Mouse (Mus musculus): ENCODE measurements around the gene Tgfbr3. TPM values are rescaled to one million over a fixed set of nuclear protein-coding genes. Genes with fewer than 3 reads are reported as not detected.

Gene Tgfbr3
- polyA plus RNA-seq, 1 experiment from 2014 or later = 2.2 TPM

- Histone ChIP-seq H3K4me1 (replicated peaks; ENCODE audit: control insufficient read depth, insufficient read depth, low read length) (no peaks in the 10 kb centered on the region), H3K36me3 (ENCODE audit: control insufficient read depth, insufficient read depth) (no peaks in the 10 kb centered on the region), H3K4me2 (ENCODE audit: low read length) (no peak overlapping the region), H3K9ac (replicated peaks; ENCODE audit: low read depth, low read length) (no peak overlapping the region), H3K27ac (ENCODE audit: low read length) (no peak overlapping the region), H3K9me3 (ENCODE audit: control insufficient read depth, low read length) (no peaks in the 10 kb centered on the region), H3K27me3 (replicated peaks; ENCODE audit: control insufficient read depth, insufficient read depth, low read length) (peaks cover 2% of the 10 kb centered on the region; the same call in 1 of the 2 replicates), H3K4me3 (replicated peaks; ENCODE audit: low read length) (no peak overlapping the region)
- ATAC-seq = no peak
- 64% methylated on average over 9 of the region's 9 CpGs for WGBS
These were observed 132.0 kb downstream of the Tgfbr3 start for GRCm38 (mm10) chr5:107157384-107157783.

- Histone ChIP-seq H3K4me3 (replicated peaks; ENCODE audit: low read length) (no peak overlapping the region), H3K27ac (ENCODE audit: low read length) (no peak overlapping the region), H3K9me3 (ENCODE audit: control insufficient read depth, low read length) (no peaks in the 10 kb centered on the region), H3K4me1 (replicated peaks; ENCODE audit: control insufficient read depth, insufficient read depth, low read length) (no peaks in the 10 kb centered on the region), H3K4me2 (ENCODE audit: low read length) (no peak overlapping the region), H3K36me3 (ENCODE audit: control insufficient read depth, insufficient read depth) (no peaks in the 10 kb centered on the region), H3K27me3 (replicated peaks; ENCODE audit: control insufficient read depth, insufficient read depth, low read length) (peaks cover 9% of the 10 kb centered on the region; the same call in 1 of the 2 replicates), H3K9ac (replicated peaks; ENCODE audit: low read depth, low read length) (no peak overlapping the region)
- ATAC-seq = no peak
- WGBS = 87% methylated on average over 3 of the region's 3 CpGs
These were observed 133.3 kb downstream of the Tgfbr3 start for GRCm38 (mm10) chr5:107156096-107156495.

GRCm38 (mm10) chr5:107152989-107153388, 136.4 kb downstream of the Tgfbr3 start:
- Histone ChIP-seq H3K9ac (replicated peaks; ENCODE audit: low read depth, low read length) (no peak overlapping the region), H3K27me3 (replicated peaks; ENCODE audit: control insufficient read depth, insufficient read depth, low read length) (peaks cover 15% of the 10 kb centered on the region; the same call in 1 of the 2 replicates)

GRCm38 (mm10) chr5:107151320-107151719, 138.1 kb downstream of the Tgfbr3 start:
- Histone ChIP-seq H3K9me3 (ENCODE audit: control insufficient read depth, low read length) (no peaks in the 10 kb centered on the region), H3K4me1 (replicated peaks; ENCODE audit: control insufficient read depth, insufficient read depth, low read length) (peaks cover 12% of the 10 kb centered on the region), H3K4me3 (replicated peaks; ENCODE audit: low read length) (no peak overlapping the region), H3K36me3 (ENCODE audit: control insufficient read depth, insufficient read depth) (no peaks in the 10 kb centered on the region), H3K27me3 (replicated peaks; ENCODE audit: control insufficient read depth, insufficient read depth, low read length) (peaks cover 15% of the 10 kb centered on the region; the same call in 1 of the 2 replicates), H3K27ac (ENCODE audit: low read length) (no peak overlapping the region), H3K4me2 (ENCODE audit: low read length) (no peak overlapping the region), H3K9ac (replicated peaks; ENCODE audit: low read depth, low read length) (no peak overlapping the region)
- WGBS = 70% methylated on average over 3 of the region's 3 CpGs
- ATAC-seq = 0 out of 2 replicates have a peak, but pooled peaks have one; percentile 19

More at GRCm38 (mm10) chr5:107152989-107153388, 136.4 kb downstream of the Tgfbr3 start:
- peaks cover 7% of the 10 kb centered on the region for H3K4me1 ChIP-seq (replicated peaks; ENCODE audit: control insufficient read depth, insufficient read depth, low read length)
- ATAC-seq = no peak
- 88% methylated on average over 4 of the region's 4 CpGs for WGBS
- H3K4me2 ChIP-seq (ENCODE audit: low read length) = no peak overlapping the region
- H3K27ac ChIP-seq (ENCODE audit: low read length) = no peak overlapping the region
- no peaks in the 10 kb centered on the region for H3K36me3 ChIP-seq (ENCODE audit: control insufficient read depth, insufficient read depth)
- H3K9me3 ChIP-seq (ENCODE audit: control insufficient read depth, low read length) = no peaks in the 10 kb centered on the region
- H3K4me3 ChIP-seq (replicated peaks; ENCODE audit: low read length) = no peak overlapping the region

GRCm38 (mm10) chr5:107150555-107151312, 138.7 kb downstream of the Tgfbr3 start:
- H3K9me3 ChIP-seq (ENCODE audit: control insufficient read depth, low read length) = no peaks in the 10 kb centered on the region
- peaks cover 15% of the 10 kb centered on the region; the same call in 1 of the 2 replicates for H3K27me3 ChIP-seq (replicated peaks; ENCODE audit: control insufficient read depth, insufficient read depth, low read length)
- no peak overlapping the region for H3K27ac ChIP-seq (ENCODE audit: low read length)
- H3K4me2 ChIP-seq (ENCODE audit: low read length) = no peak overlapping the region
- H3K9ac ChIP-seq (replicated peaks; ENCODE audit: low read depth, low read length) = no peak overlapping the region
- no peaks in the 10 kb centered on the region for H3K36me3 ChIP-seq (ENCODE audit: control insufficient read depth, insufficient read depth)
- ATAC-seq = no peak
- peaks cover 12% of the 10 kb centered on the region for H3K4me1 ChIP-seq (replicated peaks; ENCODE audit: control insufficient read depth, insufficient read depth, low read length)
- H3K4me3 ChIP-seq (replicated peaks; ENCODE audit: low read length) = no peak overlapping the region
- WGBS = 57% methylated on average over 9 of the region's 9 CpGs

GRCm38 (mm10) chr5:107147951-107148766, 141.3 kb downstream of the Tgfbr3 start:
- Histone ChIP-seq H3K27me3 (replicated peaks; ENCODE audit: control insufficient read depth, insufficient read depth, low read length) (peaks cover 17% of the 10 kb centered on the region; the same call in 1 of the 2 replicates), H3K27ac (ENCODE audit: low read length) (no peak overlapping the region), H3K4me1 (replicated peaks; ENCODE audit: control insufficient read depth, insufficient read depth, low read length) (peaks cover 19% of the 10 kb centered on the region), H3K9me3 (ENCODE audit: control insufficient read depth, low read length) (no peaks in the 10 kb centered on the region), H3K4me2 (ENCODE audit: low read length) (no peak overlapping the region), H3K36me3 (ENCODE audit: control insufficient read depth, insufficient read depth) (no peaks in the 10 kb centered on the region), H3K4me3 (replicated peaks; ENCODE audit: low read length) (no peak overlapping the region), H3K9ac (replicated peaks; ENCODE audit: low read depth, low read length) (no peak overlapping the region)
- WGBS = 9% methylated on average over 13 of the region's 13 CpGs
- ATAC-seq = peak; percentile 83

- ATAC-seq = no peak
These were observed 142.0 kb downstream of the Tgfbr3 start for GRCm38 (mm10) chr5:107147413-107147812.

GRCm38 (mm10) chr5:107146111-107146616, 143.3 kb downstream of the Tgfbr3 start:
- H3K27ac ChIP-seq (ENCODE audit: low read length) = no peak overlapping the region
- H3K4me1 ChIP-seq (replicated peaks; ENCODE audit: control insufficient read depth, insufficient read depth, low read length) = peaks cover 19% of the 10 kb centered on the region
- peaks cover 19% of the 10 kb centered on the region for H3K27me3 ChIP-seq (replicated peaks; ENCODE audit: control insufficient read depth, insufficient read depth, low read length)
- H3K4me2 ChIP-seq (ENCODE audit: low read length) = no peak overlapping the region
- no peaks in the 10 kb centered on the region for H3K9me3 ChIP-seq (ENCODE audit: control insufficient read depth, low read length)
- no peak overlapping the region for H3K9ac ChIP-seq (replicated peaks; ENCODE audit: low read depth, low read length)
- H3K36me3 ChIP-seq (ENCODE audit: control insufficient read depth, insufficient read depth) = no peaks in the 10 kb centered on the region
- ATAC-seq = no peak
- no peak overlapping the region for H3K4me3 ChIP-seq (replicated peaks; ENCODE audit: low read length)
- 34% methylated on average over 11 of the region's 11 CpGs for WGBS

More at GRCm38 (mm10) chr5:107147413-107147812, 142.0 kb downstream of the Tgfbr3 start:
- no peaks in the 10 kb centered on the region for H3K36me3 ChIP-seq (ENCODE audit: control insufficient read depth, insufficient read depth)
- H3K4me3 ChIP-seq (replicated peaks; ENCODE audit: low read length) = no peak overlapping the region
- H3K4me1 ChIP-seq (replicated peaks; ENCODE audit: control insufficient read depth, insufficient read depth, low read length) = peaks cover 19% of the 10 kb centered on the region
- H3K4me2 ChIP-seq (ENCODE audit: low read length) = no peak overlapping the region
- no peak overlapping the region for H3K27ac ChIP-seq (ENCODE audit: low read length)
- H3K27me3 ChIP-seq (replicated peaks; ENCODE audit: control insufficient read depth, insufficient read depth, low read length) = peaks cover 19% of the 10 kb centered on the region
- no peaks in the 10 kb centered on the region for H3K9me3 ChIP-seq (ENCODE audit: control insufficient read depth, low read length)
- no peak overlapping the region for H3K9ac ChIP-seq (replicated peaks; ENCODE audit: low read depth, low read length)

GRCm38 (mm10) chr5:107145125-107145524, 144.3 kb downstream of the Tgfbr3 start:
- 87% methylated on average over 4 of the region's 4 CpGs for WGBS
- Histone ChIP-seq H3K36me3 (ENCODE audit: control insufficient read depth, insufficient read depth) (no peaks in the 10 kb centered on the region), H3K27ac (ENCODE audit: low read length) (no peak overlapping the region), H3K9me3 (ENCODE audit: control insufficient read depth, low read length) (no peaks in the 10 kb centered on the region), H3K9ac (replicated peaks; ENCODE audit: low read depth, low read length) (no peak overlapping the region), H3K4me3 (replicated peaks; ENCODE audit: low read length) (no peak overlapping the region), H3K27me3 (replicated peaks; ENCODE audit: control insufficient read depth, insufficient read depth, low read length) (peaks cover 16% of the 10 kb centered on the region), H3K4me1 (replicated peaks; ENCODE audit: control insufficient read depth, insufficient read depth, low read length) (peaks cover 19% of the 10 kb centered on the region), H3K4me2 (ENCODE audit: low read length) (no peak overlapping the region)
- no peak for ATAC-seq

All from forebrain, embryonic 16.5 days (tissue).